Mouse (Mus musculus): ENCODE data around the gene Dcdc2b. TPM values are rescaled to one million over a fixed set of nuclear protein-coding genes. Genes with fewer than 3 reads are reported as not detected.
A peak's percentile ranks its signal among the peaks of the same experiment; 100 is the strongest.

Dcdc2b gene
- polyA plus RNA-seq, 1 experiment from 2014 or later = 3.0 TPM

DNA sequence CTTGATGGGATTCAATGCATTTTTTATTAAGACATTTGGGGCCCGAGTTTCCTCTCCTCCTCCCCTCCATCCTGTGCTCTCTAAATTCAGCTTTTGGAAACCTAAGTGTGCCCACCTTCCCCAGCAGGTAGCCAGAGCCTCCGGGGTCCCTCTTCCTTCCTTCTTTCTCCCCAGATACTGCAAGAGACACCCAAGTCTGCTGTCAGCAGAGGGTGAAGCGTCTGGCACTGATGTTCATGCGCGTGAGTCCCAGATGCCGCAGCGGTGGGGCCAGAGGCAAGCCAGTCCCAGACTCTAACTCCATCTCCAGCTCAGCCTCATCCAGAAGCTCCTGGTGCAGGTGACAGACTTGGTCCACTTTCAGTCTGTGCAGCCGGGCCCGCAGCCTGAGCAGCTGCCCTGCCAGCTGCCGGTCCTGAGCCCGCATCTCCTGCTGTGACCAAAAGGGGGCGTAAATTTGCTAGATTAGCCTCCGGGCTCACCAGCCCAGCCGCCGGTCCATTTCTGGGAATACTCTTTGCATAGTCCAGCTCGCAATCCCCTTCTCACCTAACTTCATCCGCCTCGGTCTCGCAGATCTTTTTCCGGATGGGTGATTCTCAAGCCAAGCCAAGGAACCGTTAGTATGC is 37.1 kb downstream of the Dcdc2b start:
- H3K4me1 ChIP-seq (ENCODE audit: control insufficient read depth, insufficient read depth, low read length) = 0 out of 2 replicates have a peak, but pooled peaks cover 2% of the 10 kb centered on the region
- no peak overlapping the region for H3K27ac ChIP-seq (ENCODE audit: low read length)
- no peaks in the 10 kb centered on the region for H3K9me3 ChIP-seq (replicated peaks; ENCODE audit: control insufficient read depth, low read length)
- ATAC-seq (ENCODE audit: insufficient read depth, low FRiP score) = no peak
- H3K27me3 ChIP-seq (ENCODE audit: control insufficient read depth, insufficient read depth, low read length) = no peaks in the 10 kb centered on the region
- 39% methylated on average over 21 of the region's 21 CpGs for WGBS
- H3K4me2 ChIP-seq (ENCODE audit: low read depth, low read length) = no peak overlapping the region
- peak overlapping the region; percentile 6; the same call in 1 of the 2 replicates for H3K9ac ChIP-seq (ENCODE audit: low read length)
- no peaks in the 10 kb centered on the region for H3K36me3 ChIP-seq (ENCODE audit: control insufficient read depth, insufficient read depth, low read length)
- no peak overlapping the region for H3K4me3 ChIP-seq (replicated peaks; ENCODE audit: low read length)

GRCm38 (mm10) chr4:129575171-129575844 is 38.7 kb downstream of the Dcdc2b start:
- H3K27ac ChIP-seq (ENCODE audit: low read length) = no peak overlapping the region
- 0 out of 2 replicates have a peak, but pooled peaks have one; percentile 37 for ATAC-seq (ENCODE audit: insufficient read depth, low FRiP score)

DNA sequence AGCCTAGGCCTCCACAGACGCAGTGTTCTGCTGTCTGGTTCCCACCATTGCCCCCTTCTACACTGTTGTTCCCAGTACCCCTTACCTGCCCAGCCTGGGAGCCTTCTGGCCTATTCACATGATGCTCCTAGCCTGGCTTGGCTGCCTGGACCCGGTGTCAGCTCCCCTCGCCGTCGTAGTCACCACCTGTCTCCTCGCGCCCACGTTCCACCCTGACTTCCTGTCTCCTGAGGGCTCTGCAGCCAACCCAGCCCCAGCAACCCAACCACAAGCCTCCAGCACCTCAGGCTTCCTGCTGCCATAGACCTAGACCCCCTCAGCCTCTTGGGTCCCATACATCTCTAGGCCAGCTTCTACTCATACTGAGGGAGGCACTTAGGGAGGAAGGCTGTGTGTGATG is 40.6 kb downstream of the Dcdc2b start, which contains the start of gene Lck:
Gene Lck, minus strand, starts transcription at position 212 of the 400 bp plus-strand sequence.
- ATAC-seq (ENCODE audit: insufficient read depth, low FRiP score) = no peak
- no peak within 1 kb of the TSS for H3K4me3 ChIP-seq (replicated peaks; ENCODE audit: low read length)
- H3K27me3 ChIP-seq (ENCODE audit: control insufficient read depth, insufficient read depth, low read length) = no peaks in the 10 kb centered on the region
- 0 out of 2 replicates have a peak, but pooled peaks cover 2% of the 10 kb centered on the region for H3K4me1 ChIP-seq (ENCODE audit: control insufficient read depth, insufficient read depth, low read length)
- 87% methylated on average over 8 of the region's 8 CpGs for WGBS
- no peak within 1 kb of the TSS for H3K27ac ChIP-seq (ENCODE audit: low read length)
- H3K9ac ChIP-seq (ENCODE audit: low read length) = no peak within 1 kb of the TSS
- no peaks in the 10 kb centered on the region for H3K9me3 ChIP-seq (replicated peaks; ENCODE audit: control insufficient read depth, low read length)
- H3K4me2 ChIP-seq (ENCODE audit: low read depth, low read length) = no peak within 1 kb of the TSS
- H3K36me3 ChIP-seq (ENCODE audit: control insufficient read depth, insufficient read depth, low read length) = no peaks in the 10 kb centered on the region

More at GRCm38 (mm10) chr4:129575171-129575844, 38.7 kb downstream of the Dcdc2b start:
- Histone ChIP-seq H3K4me1 (ENCODE audit: control insufficient read depth, insufficient read depth, low read length) (0 out of 2 replicates have a peak, but pooled peaks cover 2% of the 10 kb centered on the region), H3K4me2 (ENCODE audit: low read depth, low read length) (no peak overlapping the region), H3K27me3 (ENCODE audit: control insufficient read depth, insufficient read depth, low read length) (no peaks in the 10 kb centered on the region), H3K9me3 (replicated peaks; ENCODE audit: control insufficient read depth, low read length) (no peaks in the 10 kb centered on the region), H3K4me3 (replicated peaks; ENCODE audit: low read length) (no peak overlapping the region), H3K36me3 (ENCODE audit: control insufficient read depth, insufficient read depth, low read length) (no peaks in the 10 kb centered on the region), H3K9ac (ENCODE audit: low read length) (peak overlapping the region; percentile 56)
- WGBS = 42% methylated on average over 7 of the region's 8 CpGs

DNA sequence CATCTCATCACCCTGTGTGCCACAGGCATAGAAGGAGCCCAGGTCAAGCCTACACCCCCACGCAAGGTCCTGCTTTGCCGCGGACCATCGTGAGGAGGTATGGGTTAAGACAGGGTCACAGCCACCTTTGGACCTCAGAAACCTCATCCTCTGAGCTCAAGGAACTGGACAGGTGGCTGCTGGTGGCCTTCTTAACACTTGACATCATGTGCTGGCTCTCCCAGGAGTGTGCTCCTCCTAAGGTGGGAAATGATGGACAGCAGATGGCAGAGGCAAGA is 41.0 kb downstream of the Dcdc2b start:
- WGBS = 96% methylated on average over 4 of the region's 4 CpGs
- no peak overlapping the region for H3K4me3 ChIP-seq (replicated peaks; ENCODE audit: low read length)
- H3K36me3 ChIP-seq (ENCODE audit: control insufficient read depth, insufficient read depth, low read length) = no peaks in the 10 kb centered on the region
- no peak for ATAC-seq (ENCODE audit: insufficient read depth, low FRiP score)
- H3K9ac ChIP-seq (ENCODE audit: low read length) = no peak overlapping the region
- no peak overlapping the region for H3K27ac ChIP-seq (ENCODE audit: low read length)
- no peaks in the 10 kb centered on the region for H3K27me3 ChIP-seq (ENCODE audit: control insufficient read depth, insufficient read depth, low read length)
- 0 out of 2 replicates have a peak, but pooled peaks cover 2% of the 10 kb centered on the region for H3K4me1 ChIP-seq (ENCODE audit: control insufficient read depth, insufficient read depth, low read length)
- H3K4me2 ChIP-seq (ENCODE audit: low read depth, low read length) = no peak overlapping the region
- no peaks in the 10 kb centered on the region for H3K9me3 ChIP-seq (replicated peaks; ENCODE audit: control insufficient read depth, low read length)

- Histone ChIP-seq H3K4me1 (ENCODE audit: control insufficient read depth, insufficient read depth, low read length) (0 out of 2 replicates have a peak, but pooled peaks cover 2% of the 10 kb centered on the region), H3K4me3 (replicated peaks; ENCODE audit: low read length) (no peak overlapping the region), H3K27ac (ENCODE audit: low read length) (no peak overlapping the region), H3K36me3 (ENCODE audit: control insufficient read depth, insufficient read depth, low read length) (no peaks in the 10 kb centered on the region), H3K9ac (ENCODE audit: low read length) (no peak overlapping the region), H3K27me3 (ENCODE audit: control insufficient read depth, insufficient read depth, low read length) (no peaks in the 10 kb centered on the region), H3K9me3 (replicated peaks; ENCODE audit: control insufficient read depth, low read length) (no peaks in the 10 kb centered on the region), H3K4me2 (ENCODE audit: low read depth, low read length) (no peak overlapping the region)
- no peak for ATAC-seq (ENCODE audit: insufficient read depth, low FRiP score)
- 80% methylated on average over 13 of the region's 13 CpGs for WGBS
These were observed 41.6 kb downstream of the Dcdc2b start for GRCm38 (mm10) chr4:129572236-129573092.

DNA sequence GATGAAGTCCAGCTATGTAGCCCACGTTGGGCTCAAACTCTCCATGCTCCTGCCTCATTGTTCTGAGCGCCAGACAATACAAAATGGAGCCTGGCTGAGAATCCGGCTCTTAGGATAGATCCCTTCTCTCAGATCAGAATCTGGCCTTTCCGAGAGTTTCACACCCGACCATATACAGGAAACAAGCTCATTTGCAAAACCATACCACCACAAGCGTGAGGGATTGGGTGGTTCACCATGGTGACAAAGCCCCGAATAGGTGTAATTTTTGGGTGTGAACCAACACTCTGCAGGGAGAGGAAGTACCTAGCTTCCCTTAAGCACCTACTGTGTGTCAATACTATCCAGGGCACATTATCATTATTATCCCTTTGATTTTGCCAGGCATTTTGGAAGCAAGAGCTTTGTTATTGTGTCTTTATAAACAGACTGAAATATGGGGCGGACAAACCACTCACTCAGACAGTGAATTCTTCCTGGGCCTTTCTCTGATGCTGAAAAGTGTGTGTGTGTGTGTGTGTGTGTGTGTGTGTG is 42.4 kb downstream of the Dcdc2b start:
- H3K9me3 ChIP-seq (replicated peaks; ENCODE audit: control insufficient read depth, low read length) = no peaks in the 10 kb centered on the region
- H3K27ac ChIP-seq (ENCODE audit: low read length) = no peak overlapping the region
- 73% methylated on average over 8 of the region's 8 CpGs for WGBS
- no peaks in the 10 kb centered on the region for H3K27me3 ChIP-seq (ENCODE audit: control insufficient read depth, insufficient read depth, low read length)
- H3K4me2 ChIP-seq (ENCODE audit: low read depth, low read length) = no peak overlapping the region
- H3K36me3 ChIP-seq (ENCODE audit: control insufficient read depth, insufficient read depth, low read length) = no peaks in the 10 kb centered on the region
- no peak for ATAC-seq (ENCODE audit: insufficient read depth, low FRiP score)
- no peak overlapping the region for H3K9ac ChIP-seq (ENCODE audit: low read length)
- H3K4me3 ChIP-seq (replicated peaks; ENCODE audit: low read length) = no peak overlapping the region
- 0 out of 2 replicates have a peak, but pooled peaks cover 2% of the 10 kb centered on the region for H3K4me1 ChIP-seq (ENCODE audit: control insufficient read depth, insufficient read depth, low read length)

- H3K4me2 ChIP-seq (ENCODE audit: low read depth, low read length) = no peak overlapping the region
- ATAC-seq (ENCODE audit: insufficient read depth, low FRiP score) = no peak
- H3K27ac ChIP-seq (ENCODE audit: low read length) = no peak overlapping the region
- H3K4me3 ChIP-seq (replicated peaks; ENCODE audit: low read length) = no peak overlapping the region
- no peaks in the 10 kb centered on the region for H3K36me3 ChIP-seq (ENCODE audit: control insufficient read depth, insufficient read depth, low read length)
- H3K4me1 ChIP-seq (ENCODE audit: control insufficient read depth, insufficient read depth, low read length) = 0 out of 2 replicates have a peak, but pooled peaks cover under 1% of the 10 kb centered on the region
- H3K27me3 ChIP-seq (ENCODE audit: control insufficient read depth, insufficient read depth, low read length) = no peaks in the 10 kb centered on the region
- 86% methylated on average over 6 of the region's 6 CpGs for WGBS
- H3K9ac ChIP-seq (ENCODE audit: low read length) = no peak overlapping the region
- H3K9me3 ChIP-seq (replicated peaks; ENCODE audit: control insufficient read depth, low read length) = no peaks in the 10 kb centered on the region
These were observed 44.0 kb downstream of the Dcdc2b start for GRCm38 (mm10) chr4:129570028-129570427.

DNA sequence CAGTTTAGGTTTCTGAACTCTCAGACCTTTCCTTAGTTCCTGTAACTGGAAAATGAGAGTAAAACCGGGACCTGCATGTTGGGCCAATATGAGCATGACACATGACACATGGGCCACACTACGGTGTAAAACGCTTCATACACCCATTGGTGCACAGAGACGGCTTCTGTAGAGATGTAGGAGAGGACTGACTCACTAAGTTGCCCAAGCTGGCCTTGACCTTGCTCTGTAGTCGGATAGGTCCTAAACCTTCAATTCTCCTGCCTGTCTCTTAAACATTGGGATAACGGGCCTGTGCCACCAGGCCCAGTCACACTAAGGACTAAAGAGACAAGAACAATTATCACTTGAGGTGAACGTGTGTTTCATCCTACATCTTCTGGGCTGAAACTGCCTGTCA is 45.7 kb downstream of the Dcdc2b start:
- no peak overlapping the region for H3K4me3 ChIP-seq (replicated peaks; ENCODE audit: low read length)
- WGBS = 91% methylated on average over 7 of the region's 7 CpGs
- ATAC-seq (ENCODE audit: insufficient read depth, low FRiP score) = no peak
- peaks cover 5% of the 10 kb centered on the region; the same call in 1 of the 2 replicates for H3K4me1 ChIP-seq (ENCODE audit: control insufficient read depth, insufficient read depth, low read length)
- no peak overlapping the region for H3K4me2 ChIP-seq (ENCODE audit: low read depth, low read length)
- no peak overlapping the region for H3K9ac ChIP-seq (ENCODE audit: low read length)
- H3K9me3 ChIP-seq (replicated peaks; ENCODE audit: control insufficient read depth, low read length) = no peaks in the 10 kb centered on the region
- H3K27ac ChIP-seq (ENCODE audit: low read length) = no peak overlapping the region
- H3K27me3 ChIP-seq (ENCODE audit: control insufficient read depth, insufficient read depth, low read length) = no peaks in the 10 kb centered on the region
- no peaks in the 10 kb centered on the region for H3K36me3 ChIP-seq (ENCODE audit: control insufficient read depth, insufficient read depth, low read length)
